Mouse (Mus musculus) heart, adult 11 months (tissue): ENCODE results near the gene Smim26.

Experiments
- DNase-seq: peaks from one replicate; pipeline ENCODE4 v3.0.0; 2022

Smim26 gene

GRCm38 (mm10) chr2:144637204-144637603 lies 43.4 kb downstream of the Smim26 start:
- peak; percentile 63 for DNase-seq

- peak; percentile 85 for DNase-seq
Observed at GRCm38 (mm10) chr2:144637671-144638395, 44.0 kb downstream of the Smim26 start.

GRCm38 (mm10) chr2:144638719-144639118 lies 44.9 kb downstream of the Smim26 start:
- peak; percentile 87 for DNase-seq

GRCm38 (mm10) chr2:144640101-144640500 lies 46.2 kb downstream of the Smim26 start:
- DNase-seq = peak; percentile 50

- peak; percentile 91 for DNase-seq
Observed at GRCm38 (mm10) chr2:144641991-144642390, 48.1 kb downstream of the Smim26 start.
